Mouse (Mus musculus): ENCODE measurements around the gene Zbtb46.

The Zbtb46 gene

DNA sequence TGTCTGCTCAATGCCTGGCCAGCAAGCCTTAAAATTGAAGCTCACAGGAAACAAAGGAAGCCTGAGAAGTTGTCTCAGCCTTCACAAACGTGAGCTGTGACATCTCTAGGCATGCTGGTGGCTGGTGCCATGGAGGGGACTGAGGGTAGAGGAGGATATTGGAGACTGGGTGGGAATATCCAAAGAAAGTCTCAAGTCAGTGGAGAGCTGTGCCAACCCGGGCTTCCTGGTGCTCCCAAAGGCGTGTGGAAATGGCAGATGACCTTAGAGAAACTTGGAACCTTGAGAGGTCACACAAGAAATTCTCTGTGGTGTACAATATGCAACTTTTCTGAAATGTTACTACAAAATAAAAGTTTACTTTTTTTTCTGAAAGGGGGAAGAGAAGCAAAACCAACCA is 6.2 kb upstream of the Zbtb46 start:
- DNase-seq (ENCODE audit: extremely low read depth, insufficient read length, low spot score), result no peak

DNA sequence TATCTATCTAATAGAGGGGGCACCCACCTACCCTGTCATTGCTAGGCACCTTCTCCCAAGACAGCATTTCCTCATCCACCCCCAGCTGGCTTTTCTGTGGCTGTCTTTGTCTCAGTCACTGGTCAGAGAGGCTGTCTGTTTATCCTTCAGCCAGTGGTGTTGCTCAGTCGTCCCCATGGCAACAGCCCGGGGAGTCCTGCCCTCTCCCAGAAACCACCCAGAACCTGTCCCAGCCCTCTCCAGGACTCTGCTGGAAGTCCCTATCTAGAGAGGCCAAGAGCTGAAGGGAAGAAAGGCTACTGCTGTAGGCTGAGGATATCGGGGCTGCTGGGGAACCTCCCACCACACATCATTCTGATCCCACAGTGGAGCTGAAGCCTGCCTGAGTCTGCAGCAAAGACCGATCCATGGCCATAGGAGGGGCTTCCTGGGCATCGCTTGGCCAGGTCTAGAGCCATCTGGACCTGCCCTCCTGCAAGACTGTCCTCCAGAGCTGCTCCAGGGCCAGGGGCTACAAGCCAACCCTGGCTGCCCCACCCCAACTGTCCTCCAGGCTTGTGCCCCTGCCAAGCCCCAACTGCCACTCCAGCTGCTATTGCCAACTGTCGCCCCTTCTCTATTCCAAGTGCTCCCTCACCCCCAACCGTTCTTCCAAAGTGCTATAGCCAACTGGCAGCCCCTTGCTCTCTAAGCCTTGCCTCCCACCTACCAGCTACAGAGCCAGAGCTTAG is 3.9 kb upstream of the Zbtb46 start:
- DNase-seq (ENCODE audit: extremely low read depth, insufficient read length, low spot score), result no peak

DNA sequence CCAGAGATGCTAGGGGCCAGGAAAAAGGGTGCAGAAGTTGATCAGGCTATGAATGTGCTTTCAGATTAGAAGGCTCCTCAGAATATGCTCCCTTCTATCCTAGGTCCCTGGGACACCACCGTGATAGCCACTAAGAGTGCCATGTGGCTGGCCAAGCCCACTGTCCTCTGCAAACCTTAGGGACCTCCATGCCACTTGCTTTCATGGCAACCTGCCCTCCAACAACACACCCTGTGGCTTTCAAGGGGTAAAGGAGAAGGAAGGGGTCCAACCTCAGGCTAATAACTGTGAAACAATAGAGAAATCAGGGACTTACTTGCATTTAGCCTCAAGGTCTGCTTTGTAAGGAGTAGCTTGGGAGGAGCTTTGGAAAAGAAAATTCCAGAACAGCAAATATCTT is 3.4 kb upstream of the Zbtb46 start:
- no peak for DNase-seq (ENCODE audit: extremely low read depth, insufficient read length, low spot score)

DNA sequence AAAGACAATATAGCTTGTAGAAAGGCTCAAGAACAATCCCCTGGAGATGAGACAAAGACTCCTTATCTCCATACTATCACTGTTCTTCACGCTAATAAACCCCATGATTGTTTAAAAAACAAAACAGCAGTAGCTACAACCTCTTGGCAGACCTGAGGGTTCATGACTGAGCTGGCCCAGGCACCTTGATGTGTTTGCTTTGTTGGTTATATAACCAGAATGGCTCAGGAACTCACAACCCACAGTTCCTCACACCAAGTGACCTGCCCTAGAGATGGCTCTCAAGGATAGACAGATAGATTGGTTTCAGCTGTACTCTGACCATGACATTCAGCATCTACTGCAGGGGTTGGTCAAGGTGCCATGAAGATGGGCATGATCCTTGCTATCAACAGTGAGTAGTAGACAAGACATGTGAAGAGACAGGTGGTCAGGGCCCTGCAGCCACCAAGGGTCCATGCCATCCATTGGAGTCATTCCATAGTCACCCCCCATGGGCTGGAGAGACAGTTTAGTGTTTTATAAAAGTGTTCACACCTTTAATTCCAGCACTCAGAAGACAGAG is 2.4 kb upstream of the Zbtb46 start:
- no peak for DNase-seq (ENCODE audit: extremely low read depth, insufficient read length, low spot score)

DNA sequence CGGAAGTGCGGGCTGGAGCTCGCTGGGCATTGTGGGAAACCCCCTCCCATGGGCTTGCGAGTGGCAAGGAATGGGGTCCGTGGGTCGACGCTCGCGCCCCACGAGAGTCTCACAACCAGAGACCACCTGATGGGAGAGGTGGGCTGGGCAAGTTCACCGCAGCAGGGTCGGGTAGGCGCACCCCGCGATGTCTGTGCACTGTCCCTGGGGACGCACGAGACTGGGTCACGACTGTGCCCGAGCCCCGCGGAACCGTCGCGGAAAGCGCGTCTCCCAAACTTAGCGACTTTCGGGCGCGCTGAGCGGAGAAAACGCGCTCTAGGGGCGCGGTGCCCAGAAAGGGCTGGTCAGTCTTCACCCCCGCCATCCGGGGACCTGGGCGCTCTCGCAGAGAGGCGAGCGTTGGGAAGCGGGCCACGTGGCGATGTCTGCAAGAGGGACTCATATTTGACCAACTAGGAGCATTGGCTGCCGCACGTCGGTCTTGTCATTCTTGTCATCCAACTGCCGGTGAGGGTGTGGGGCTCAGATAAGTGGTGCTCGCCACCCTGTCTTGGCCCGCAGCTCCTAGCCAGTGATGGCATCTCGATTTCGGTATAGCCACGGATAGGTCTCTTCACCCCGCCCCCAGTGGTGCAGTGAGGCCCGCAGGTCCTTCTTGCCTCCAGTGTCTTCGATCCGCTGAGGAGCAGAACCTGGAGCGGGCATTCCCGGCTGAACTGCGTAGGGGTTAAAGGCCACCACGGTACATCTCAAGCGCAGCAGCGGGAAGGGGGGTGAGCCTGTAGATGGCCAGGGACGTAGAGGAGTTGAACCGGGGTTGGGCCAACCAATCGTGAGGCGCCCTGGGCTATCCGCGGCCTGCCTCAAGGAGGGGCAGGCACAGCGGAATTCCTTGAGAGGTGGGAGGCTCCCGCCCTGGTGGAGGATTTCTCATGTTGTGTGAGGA is 721 bp upstream of the Zbtb46 start:
- DNase-seq (ENCODE audit: extremely low read depth, insufficient read length, low spot score), result no peak

DNA sequence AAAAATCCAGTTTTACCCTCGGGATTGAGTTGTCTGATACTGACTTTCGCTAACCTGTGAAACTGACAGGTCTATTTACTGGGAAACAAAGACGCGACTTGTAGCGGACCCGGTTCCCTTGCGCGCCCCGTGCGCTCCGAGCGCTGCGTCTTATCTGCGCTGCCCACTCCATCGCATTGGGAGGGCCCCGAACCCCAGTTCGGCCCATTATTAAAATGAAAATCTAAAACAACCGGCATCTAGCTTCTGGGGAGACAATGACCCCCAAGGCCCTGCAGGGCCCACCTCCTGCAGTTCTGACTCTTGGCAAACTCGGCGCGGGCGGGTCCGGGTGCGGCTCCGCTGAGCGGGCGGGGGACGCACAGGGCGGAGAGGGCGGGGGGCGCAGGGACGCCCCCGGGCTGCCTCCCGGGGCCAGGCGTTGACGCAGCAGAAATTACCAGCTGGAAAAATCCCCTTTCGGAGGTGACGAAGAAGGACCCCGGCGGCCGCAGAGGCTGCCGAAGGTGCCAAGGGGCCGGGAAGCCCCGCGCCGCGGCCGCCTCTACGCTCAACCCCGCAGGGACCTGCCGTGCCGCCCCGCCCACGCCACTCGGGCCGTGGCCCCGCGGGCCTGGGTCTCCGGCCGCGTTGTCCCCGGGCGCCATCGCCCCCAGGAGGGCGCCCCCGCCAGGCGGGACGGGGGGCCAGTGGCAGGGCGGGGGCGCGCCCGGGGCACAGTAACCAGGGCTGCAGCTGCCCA is 644 bp downstream of the Zbtb46 start:
- no peak for DNase-seq (ENCODE audit: extremely low read depth, insufficient read length, low spot score)

DNA sequence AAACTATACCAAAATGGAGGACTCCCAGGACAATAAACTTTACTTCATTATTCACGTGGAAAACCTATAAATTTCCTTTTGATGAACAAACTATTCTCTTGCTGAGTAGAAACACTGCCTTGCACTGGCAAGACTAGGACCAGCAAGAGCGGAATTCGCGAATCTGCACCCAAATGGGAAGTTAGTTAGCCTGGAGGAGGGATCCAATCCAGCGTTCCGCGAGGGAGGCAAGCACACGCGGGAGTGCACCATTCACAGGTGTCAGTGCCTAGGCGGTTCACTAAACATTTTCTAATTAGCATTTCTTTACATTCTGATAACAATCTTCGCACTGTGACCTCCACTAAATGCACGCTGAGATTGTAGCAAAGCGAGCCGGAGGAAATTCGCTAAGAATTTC is 1.4 kb downstream of the Zbtb46 start:
- no peak for DNase-seq (ENCODE audit: extremely low read depth, insufficient read length, low spot score)

DNA sequence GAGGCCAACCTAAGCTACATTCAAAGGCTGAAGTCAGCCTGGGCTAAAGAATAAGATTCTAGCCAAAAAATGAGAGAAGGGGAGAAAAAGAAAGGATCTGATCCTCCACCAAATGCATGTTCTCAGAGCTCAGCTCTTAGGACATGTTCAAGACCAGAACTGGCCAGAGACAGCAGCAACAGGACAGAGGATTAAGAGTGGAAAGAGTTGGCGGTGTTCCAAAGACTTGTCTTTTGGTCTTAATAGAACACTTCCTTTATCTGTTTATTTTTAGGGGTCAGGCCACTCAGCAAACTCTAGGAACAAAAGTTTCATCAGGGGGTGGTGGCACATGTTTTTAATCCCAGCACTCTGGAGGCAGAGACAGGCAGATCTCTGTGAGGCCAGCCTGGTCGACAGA is 3.3 kb downstream of the Zbtb46 start:
- no peak for DNase-seq (ENCODE audit: extremely low read depth, insufficient read length, low spot score)

DNA sequence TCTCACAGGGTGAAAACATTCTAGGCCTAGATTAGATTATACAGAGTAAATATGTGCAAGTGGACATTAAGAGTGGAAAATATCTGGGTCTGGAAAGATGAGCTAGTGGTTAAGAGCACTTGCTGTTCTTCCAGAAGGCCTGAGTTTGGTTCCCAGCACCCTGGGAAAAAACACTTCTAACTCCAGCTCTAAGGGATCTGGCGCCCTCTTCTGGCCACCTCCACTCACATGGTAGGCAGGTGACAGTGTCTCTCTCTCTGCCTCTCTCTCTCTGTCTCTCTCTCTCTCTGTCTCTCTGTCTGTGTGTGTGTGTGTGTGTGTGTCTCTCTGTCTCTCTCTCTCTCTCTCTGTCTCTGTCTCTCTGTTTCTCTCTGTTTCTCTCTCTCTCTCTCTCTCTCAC is 6.0 kb downstream of the Zbtb46 start:
- DNase-seq (ENCODE audit: extremely low read depth, insufficient read length, low spot score), result no peak

DNA sequence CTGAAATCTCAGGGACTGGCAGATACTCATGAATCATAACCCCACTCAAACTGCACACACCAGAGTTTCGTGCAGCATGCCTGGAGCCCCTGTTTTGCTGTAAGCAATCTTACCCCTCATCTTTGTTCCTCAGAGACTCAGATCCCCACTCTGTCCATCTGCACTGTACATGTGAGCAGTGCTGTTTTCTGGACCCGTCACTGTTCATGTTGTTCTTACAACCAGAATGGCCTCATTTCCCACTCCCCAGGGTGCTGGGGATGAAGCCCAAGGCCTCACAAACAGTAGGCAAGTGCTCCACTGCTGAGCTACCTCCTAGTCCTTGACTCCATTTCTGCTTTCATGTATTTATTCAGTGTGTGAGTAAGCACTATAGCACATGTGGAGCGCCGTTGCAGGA is 7.0 kb downstream of the Zbtb46 start:
- no peak for DNase-seq (ENCODE audit: extremely low read depth, insufficient read length, low spot score)

DNA sequence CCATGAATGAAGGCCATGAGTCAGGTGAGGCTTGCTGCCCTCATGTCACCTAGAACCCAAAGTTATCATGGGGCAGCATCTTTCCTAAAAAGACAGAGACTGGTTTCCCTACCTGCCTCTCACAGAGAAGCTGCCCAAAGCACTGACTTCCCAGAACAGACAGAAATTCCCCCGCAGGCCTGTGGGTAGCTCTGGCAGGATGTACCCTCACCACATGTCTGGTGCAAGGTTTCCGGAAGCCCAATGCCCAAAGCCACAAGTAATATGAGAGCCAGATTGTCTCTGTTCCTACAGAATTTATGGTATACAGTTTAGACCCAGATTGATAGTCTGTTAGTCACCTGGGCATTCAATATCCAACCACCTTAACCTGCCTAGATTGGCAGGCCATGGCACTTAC is 16.2 kb downstream of the Zbtb46 start:
- DNase-seq (ENCODE audit: extremely low read depth, insufficient read length, low spot score), result no peak

DNA sequence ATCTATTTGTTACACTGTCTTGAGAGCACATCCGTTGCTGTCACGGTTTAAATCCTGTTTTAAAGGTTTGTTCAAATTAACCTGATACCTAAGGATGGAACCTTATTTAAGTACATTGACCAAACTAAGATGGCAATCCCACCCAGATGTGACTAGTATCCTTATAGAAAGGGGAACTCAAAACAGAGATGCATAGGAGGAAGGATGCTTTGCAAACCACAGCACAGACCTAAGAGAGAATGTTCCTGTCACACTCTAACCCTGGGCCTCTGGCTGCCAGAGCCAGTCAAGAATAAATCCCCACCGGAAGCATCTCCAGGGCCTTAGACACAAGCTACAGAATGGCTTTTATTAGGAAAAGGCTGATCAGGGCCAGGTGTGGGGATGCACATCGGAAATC is 21.1 kb downstream of the Zbtb46 start:
- no peak for DNase-seq (ENCODE audit: extremely low read depth, insufficient read length, low spot score)

DNA sequence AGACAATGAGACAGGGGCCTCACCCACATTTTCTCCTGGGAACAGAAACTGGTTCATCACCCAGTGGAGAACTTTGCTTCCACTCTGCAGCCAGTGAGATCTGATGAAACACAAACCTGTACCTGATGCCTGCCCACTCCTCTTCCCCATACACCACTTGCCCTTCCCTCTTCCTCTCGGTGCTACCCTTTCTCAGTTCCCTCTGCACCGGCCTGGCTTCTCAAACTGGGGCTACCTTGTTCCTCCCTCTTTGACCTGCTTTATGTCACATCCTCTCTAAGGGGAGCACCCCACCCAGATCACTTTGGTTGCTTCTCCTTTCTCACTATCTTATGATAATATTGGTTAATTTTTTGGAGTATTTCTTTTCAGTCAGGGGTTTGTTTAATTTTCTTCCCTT is 23.0 kb downstream of the Zbtb46 start:
- DNase-seq (ENCODE audit: extremely low read depth, insufficient read length, low spot score), result no peak

DNA sequence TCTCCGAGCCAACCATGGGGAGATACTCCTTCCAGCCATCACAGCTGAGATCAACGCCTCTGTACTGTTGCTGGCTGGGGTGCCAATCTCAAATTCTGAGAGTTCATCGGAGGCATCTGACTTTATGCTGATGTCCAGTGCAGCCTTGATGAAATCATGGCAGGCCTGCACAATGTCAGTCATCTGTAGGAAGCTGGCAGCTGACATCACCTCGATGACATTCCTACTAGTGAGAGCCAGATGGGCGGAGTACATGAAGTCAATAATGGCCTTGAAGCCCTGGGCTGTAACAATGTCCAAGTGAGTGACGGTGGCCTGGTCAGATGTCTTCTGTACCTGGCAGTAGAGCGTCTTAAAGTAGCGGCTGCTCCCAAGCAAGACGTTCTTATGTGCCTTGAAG is 35.4 kb downstream of the Zbtb46 start:
- no peak for DNase-seq (ENCODE audit: extremely low read depth, insufficient read length, low spot score)

DNA sequence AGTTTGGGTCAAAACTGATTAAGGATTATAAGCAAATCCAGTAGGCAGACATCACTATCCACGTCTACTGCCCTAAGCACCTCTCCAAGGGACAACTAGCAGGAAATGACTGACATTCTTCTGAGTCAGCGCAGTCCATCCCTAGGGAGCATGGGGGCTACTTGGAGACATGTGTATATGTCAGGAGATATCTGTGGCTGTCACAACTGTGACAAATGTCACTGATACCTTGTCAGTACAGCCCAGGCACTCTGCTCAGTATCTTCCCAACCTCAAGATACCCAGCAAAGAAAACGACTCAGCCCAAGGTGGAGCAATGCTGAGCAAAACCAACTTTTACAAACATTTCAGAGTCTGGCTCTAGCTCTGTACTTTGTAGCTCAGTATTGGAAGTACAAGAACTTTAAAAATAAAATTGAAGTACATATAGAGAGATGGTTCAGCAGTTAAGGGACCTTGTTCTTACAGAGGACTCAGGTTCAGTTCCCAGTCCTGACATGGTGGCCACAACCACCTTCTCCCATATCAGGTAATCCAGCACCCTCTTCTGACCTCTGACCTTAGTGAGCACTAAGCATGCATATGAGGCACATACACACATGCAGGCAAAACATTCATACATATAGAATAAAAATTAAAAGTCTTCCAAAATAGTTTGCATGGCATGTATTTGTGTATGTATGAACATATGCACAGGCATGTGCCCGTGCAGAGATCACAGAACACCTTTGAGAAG is 38.2 kb downstream of the Zbtb46 start:
- peak; percentile 17 for DNase-seq (ENCODE audit: extremely low read depth, insufficient read length, low spot score)

DNA sequence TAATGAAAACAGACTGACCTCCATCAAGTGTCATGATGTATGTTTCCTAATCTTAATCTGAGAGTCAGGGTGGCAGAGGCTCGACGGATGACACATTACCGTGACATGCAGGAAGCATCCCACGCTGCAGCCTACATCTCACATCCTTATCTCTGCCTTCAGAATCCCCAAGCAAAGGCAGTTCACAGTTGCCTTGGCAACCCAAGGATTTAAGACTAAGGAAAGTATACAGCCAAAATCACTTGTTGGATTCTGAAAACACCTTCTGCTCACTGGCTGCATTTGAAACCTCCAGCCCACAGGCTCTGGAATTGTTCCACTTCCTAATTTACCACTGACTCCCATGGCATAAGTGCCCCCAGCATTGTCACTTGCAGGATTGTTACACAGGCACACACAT is 38.8 kb downstream of the Zbtb46 start:
- no peak for DNase-seq (ENCODE audit: extremely low read depth, insufficient read length, low spot score)

DNA sequence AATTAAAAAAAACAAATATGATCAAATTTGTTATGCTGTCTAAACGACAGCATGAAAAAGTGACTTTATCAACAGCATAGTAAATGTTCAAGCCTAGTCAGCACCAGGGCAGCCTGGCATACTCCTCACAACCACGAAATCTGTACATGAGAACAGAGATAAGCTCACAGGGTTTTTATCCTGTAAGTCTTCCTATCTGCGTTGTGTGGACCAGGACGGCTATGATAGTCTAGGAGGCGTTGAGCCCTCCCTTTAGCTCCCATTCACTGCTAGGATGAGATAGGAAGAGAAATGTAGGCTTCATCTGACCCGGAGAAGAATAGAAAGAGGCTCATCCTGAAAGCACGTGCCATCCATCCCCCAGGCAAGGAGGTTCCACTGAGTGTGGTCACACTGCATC is 39.9 kb downstream of the Zbtb46 start:
- DNase-seq (ENCODE audit: extremely low read depth, insufficient read length, low spot score), result no peak

DNA sequence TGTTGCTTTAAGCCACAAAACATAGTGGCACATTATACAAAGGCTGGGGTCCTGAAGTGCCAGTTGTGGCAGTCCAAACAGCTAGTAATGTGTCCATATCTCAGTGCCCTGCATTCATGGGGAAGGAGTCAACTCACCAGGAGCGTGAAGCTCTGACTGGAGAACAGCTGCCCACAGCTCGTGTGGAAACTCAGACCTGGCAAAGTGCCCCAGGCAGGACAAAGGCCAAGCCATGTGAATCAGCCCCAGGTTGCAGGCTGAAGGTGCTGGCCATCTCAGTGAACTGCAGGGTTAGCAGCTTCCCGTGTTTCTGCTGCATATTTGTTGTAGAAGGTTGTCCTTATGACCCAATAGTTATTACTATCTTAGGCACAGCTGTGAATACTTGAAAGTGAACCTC is 43.3 kb downstream of the Zbtb46 start:
- DNase-seq (ENCODE audit: extremely low read depth, insufficient read length, low spot score), result peak; percentile 66

DNA sequence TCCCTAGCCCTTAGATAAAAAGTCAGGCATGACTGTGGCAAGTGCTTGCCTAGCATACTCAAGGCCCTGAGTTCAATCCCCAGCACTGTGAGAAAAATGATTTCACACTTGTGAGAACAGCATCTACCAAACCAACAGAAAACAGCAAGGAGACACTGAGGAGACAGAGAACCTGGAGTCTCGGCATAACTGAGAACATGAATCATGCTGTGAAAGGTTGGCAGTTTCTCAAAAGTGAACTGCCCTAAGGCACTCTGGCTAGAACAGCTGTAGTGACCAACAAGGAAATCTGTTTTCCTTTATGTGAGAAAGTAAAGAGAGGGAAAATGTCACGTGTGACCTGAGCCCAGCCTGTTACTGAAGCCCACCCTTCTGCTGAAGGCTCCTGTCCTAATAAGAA is 46.1 kb downstream of the Zbtb46 start:
- peak; percentile 70 for DNase-seq (ENCODE audit: extremely low read depth, insufficient read length, low spot score)

DNA sequence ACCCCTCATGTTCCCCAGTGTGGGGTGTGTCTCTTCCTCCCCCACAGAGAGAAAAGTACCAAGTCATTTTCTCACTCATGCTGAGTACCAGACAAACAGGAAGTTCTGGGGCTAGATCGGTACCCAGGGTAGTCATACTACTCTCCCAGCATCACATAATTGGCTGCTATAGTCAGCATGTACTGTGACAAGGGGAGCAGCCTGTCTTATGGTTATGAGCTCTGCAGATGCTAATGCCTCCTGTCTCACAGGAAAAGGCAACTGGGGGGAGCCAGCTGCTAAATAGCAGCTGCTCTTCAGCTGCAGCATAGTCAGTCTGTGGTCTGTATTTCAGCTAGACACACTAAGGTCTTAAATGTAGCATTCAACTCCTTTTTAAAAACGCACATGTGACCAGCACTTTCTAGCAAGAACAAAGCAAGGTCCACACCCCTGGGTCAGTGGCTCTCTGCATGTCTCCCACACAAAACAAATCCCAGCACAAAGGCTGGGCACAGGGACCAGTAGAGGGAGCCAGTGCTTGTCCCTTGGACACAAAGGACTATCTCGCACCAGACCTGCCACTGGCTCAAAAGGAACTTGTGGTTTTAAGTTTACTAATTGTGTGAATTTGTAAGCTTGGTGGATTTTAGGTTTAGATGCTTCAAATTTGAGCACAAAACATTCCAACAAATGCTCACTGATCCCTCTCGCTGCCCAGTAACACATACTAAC is 48.3 kb downstream of the Zbtb46 start:
- DNase-seq (ENCODE audit: extremely low read depth, insufficient read length, low spot score), result peak; percentile 48

Measured in 3134 (cell line).